Mouse (Mus musculus) MN1 (cell line): ENCODE measurements at regions not wholly inside any gene's neighbourhood (a gene's known extent, or its start where the extent isn't known, plus 50 kb on each side); places are given as distances from the start of the nearest gene placed in this dataset.

Source experiments
- DNase-seq: peaks from one replicate; pipeline ENCODE4 v3.0.0-alpha.2; 2016; ENCODE audit warnings: low spot score

- no peak for DNase-seq
Observed at GRCm38 (mm10) chr6:66236368-66236767, 284.0 kb downstream of the 4930544G11Rik start.

GRCm38 (mm10) chr6:66255378-66255777 is 279.8 kb upstream of the Mad2l1 start:
- no peak for DNase-seq

GRCm38 (mm10) chr6:66263429-66263828 is 271.8 kb upstream of the Mad2l1 start:
- DNase-seq = no peak

GRCm38 (mm10) chr6:66263918-66264317 is 271.3 kb upstream of the Mad2l1 start:
- no peak for DNase-seq

GRCm38 (mm10) chr6:66268427-66268826 is 266.8 kb upstream of the Mad2l1 start:
- DNase-seq = no peak

GRCm38 (mm10) chr6:66271414-66272206 is 263.6 kb upstream of the Mad2l1 start:
- DNase-seq = no peak

- DNase-seq = no peak
Observed at GRCm38 (mm10) chr6:66272216-66272615, 263.0 kb upstream of the Mad2l1 start.

- DNase-seq = no peak
Observed at GRCm38 (mm10) chr6:66274737-66275136, 260.5 kb upstream of the Mad2l1 start.

- no peak for DNase-seq
Observed at GRCm38 (mm10) chr6:66280701-66281100, 254.5 kb upstream of the Mad2l1 start.

- DNase-seq = no peak
Observed at GRCm38 (mm10) chr6:66282566-66283115, 252.5 kb upstream of the Mad2l1 start.

GRCm38 (mm10) chr6:66283521-66283920 is 251.7 kb upstream of the Mad2l1 start:
- no peak for DNase-seq

- DNase-seq = no peak
Observed at GRCm38 (mm10) chr6:66287607-66288006, 247.6 kb upstream of the Mad2l1 start.

GRCm38 (mm10) chr6:66289196-66289595 is 246.0 kb upstream of the Mad2l1 start:
- no peak for DNase-seq

- DNase-seq = no peak
Observed at GRCm38 (mm10) chr6:66291576-66291975, 243.6 kb upstream of the Mad2l1 start.

GRCm38 (mm10) chr6:66298056-66298455 is 237.1 kb upstream of the Mad2l1 start:
- DNase-seq = no peak

- DNase-seq = no peak
Observed at GRCm38 (mm10) chr6:66300189-66300588, 235.0 kb upstream of the Mad2l1 start.

- no peak for DNase-seq
Observed at GRCm38 (mm10) chr6:66344848-66345247, 190.3 kb upstream of the Mad2l1 start.

GRCm38 (mm10) chr6:66347356-66347755 is 187.8 kb upstream of the Mad2l1 start:
- DNase-seq = no peak

- DNase-seq = no peak
Observed at GRCm38 (mm10) chr6:66361130-66361529, 174.1 kb upstream of the Mad2l1 start.

- DNase-seq = no peak
Observed at GRCm38 (mm10) chr6:66367263-66367662, 167.9 kb upstream of the Mad2l1 start.

- DNase-seq = no peak
Observed at GRCm38 (mm10) chr6:66381279-66381934, 153.8 kb upstream of the Mad2l1 start.

- DNase-seq = no peak
Observed at GRCm38 (mm10) chr6:66382347-66383010, 152.7 kb upstream of the Mad2l1 start.

- no peak for DNase-seq
Observed at GRCm38 (mm10) chr6:66395147-66395546, 140.0 kb upstream of the Mad2l1 start.
